Mouse (Mus musculus): ENCODE data around the gene Pkp2.

GRCm38 (mm10) chr16:16272978-16273377, 59.9 kb downstream of the Pkp2 start:
- TF ChIP-seq POLR2A (IDR thresholded peaks at IDR 0.05; ENCODE audit: low read depth, low read length): no peak
- no peak for TF ChIP-seq CTCF (IDR thresholded peaks at IDR 0.05; ENCODE audit: extremely low read depth, insufficient read length, insufficient replicate concordance, low read depth, low read length)

All from small intestine, adult 2 months (tissue).